Mouse (Mus musculus): ENCODE results near the gene Cntnap4.

DNA sequence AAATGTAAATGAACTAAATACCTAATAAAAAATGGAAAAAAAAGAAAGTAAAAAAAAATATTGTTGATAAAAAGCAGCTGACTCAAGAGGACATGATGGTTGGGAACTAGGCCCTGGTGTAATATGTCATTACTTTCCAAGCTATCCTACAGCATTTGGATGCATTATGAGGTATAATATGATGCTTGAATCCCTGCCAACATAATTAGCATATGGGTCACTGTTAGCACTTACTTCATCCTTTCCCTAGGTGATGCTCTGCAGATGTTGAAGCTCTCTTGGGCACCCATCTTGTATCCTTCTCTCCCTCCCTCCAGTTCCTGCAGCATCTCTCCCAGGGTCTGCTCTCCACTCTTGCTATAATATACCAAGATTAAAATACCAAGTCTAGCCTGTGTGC is 341.6 kb downstream of the Cntnap4 start:
- TF ChIP-seq CTCF (IDR thresholded peaks at IDR 0.05; ENCODE audit: borderline replicate concordance, extremely low read depth, insufficient read depth, insufficient read length) = no peak
- no peak for TF ChIP-seq POLR2A (IDR thresholded peaks at IDR 0.05; ENCODE audit: borderline replicate concordance, extremely low read depth, insufficient read depth, insufficient read length, poor library complexity, severe bottlenecking)
